Mouse (Mus musculus) R1 (cell line): ENCODE results near the gene Ube2ql1.

Source experiments
- DNase-seq: peaks from one replicate; pipeline ENCODE4 v3.0.0-alpha.2; 2018; ENCODE audit warnings: low read depth, low spot score

Gene Ube2ql1

DNA sequence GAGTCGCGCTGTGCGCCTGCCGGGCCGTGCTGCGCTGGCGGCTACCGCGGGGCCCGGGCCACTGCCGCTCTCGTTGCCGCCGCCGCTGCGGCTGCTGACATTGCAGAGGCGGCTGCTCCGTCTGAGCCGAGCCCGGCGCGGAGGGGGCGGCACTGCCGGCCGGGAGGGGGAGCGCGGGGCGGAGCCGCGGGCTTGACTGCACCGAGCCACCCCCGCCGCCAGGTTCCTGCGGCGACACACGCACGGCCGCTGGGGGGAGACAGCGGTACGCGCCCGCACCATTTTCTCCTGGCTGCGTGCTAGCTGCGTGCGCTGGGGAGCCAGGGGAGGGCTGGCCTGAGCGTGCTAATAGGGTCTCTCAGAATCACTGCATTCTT, at the start of gene Ube2ql1:
Ube2ql1 (minus strand) TSS at position 131 of the 377 bp plus-strand sequence.
- peak; percentile 72 for DNase-seq

DNA sequence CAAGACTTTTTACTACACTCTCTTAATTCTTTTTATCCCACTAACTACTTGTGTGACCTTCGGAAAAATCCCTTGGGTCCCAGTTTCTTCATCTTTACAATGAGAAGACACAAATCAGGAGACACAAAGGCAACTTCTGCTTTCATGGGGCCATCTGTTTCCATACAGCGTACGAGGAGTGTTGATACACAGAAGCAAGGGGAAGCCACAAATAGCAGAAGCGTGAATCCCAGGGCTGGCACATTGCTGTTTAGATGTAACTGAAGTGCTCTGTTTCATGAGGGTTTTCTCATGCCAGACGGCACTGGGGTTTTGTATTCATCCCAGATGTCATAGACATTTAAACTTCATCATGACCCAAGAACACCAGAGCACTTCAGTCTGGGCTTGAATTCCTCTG, 49.0 kb upstream of the Ube2ql1 start:
- no peak for DNase-seq

DNA sequence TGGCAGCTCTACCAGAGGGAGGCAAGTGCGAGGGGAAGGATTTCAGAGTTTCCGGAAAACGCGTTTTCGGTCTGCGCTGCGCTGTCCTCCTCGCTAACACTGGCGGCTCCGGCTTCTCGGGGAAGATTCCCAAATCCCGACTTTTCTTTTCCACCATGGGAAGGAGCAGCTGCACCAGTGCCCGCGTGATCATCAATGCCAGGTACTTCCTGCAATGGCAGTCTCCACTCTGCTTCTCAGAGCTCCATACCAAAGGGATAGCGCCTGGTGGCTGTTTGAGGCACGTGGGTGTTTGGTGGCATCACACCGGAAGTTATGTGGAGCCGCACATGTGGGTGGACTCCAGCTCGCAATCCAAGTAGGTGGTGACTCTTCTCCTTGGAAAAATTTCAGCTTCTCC, 38.5 kb upstream of the Ube2ql1 start:
- DNase-seq: peak; percentile 8

DNA sequence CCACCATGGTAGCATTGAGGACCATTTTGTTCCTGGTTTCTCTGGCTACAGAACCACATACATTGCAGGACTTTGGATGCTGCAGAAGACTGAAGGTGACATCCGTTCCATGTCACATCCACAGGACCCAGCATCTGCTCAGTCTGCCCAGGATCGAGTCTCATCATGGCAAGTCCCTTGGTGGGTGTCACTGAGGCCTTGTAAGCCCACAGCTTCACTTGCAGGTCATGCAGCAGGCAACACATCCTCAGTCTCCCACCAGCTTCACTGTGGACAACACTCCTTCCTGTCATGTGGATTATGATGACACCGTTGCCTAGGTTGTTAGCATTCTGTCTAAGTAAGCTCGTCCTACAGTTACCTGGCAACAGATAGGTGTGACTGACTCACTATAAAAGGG, 32.7 kb upstream of the Ube2ql1 start:
- DNase-seq: no peak

DNA sequence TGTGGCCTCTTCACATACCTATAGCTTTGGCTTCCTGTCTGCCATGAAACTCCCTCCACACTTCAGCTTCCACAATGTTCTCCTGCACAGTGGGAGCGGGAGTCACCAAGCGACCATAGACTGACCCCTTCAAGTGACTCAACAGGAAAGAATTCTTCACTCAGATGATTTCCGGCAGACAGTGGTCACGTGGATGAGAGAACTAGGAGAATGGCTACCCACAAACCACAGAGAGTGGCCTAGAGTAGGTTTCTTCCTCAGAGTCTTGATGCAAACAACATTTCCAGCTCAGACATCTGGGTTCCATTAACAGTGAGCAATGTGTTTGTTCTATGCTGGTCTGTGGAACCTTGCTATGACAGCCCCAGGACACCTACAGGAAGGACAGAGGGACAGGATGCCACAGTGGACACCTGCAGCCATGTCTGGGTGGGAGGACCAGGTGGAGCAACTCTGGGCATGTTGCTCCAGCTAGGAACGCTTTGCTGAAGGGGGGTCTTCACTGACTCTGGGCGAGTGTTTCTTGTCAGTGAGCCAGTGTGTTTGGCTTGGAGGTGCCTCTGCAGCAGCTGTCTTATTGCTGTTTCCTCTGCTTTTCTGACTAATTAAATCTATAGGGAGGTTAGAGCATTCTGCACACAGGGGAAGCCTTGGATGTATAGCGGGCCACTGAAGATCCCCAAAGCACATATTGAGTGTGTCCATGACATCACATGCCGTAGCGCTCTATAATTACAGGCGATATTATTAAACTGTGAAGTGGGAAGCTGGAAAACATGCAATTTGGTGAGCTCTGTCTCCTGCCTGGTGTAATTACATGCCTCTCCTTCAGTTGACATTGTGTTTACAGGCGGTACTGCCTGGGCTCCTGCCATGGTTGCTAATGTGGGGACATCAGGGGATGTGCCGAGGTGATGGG, 31.1 kb upstream of the Ube2ql1 start:
- no peak for DNase-seq

DNA sequence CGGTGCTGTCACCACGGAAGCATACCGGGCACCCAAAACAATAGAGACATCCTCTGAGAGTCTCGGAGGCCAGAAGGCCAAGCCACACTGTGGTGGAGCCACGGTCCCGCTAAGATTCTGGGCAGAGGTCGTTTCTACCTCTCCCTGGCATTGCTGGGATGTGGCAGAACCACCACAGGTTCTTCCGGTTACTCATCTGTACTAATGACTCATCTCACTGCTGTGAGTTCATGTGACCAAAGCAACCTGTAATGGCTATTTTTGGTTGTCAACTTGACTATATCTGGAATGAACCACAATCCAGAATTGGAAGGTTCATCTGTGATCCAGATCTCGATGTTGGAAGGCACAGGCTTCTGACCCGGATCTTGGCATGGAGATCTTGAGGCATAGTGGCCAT, 28.5 kb upstream of the Ube2ql1 start:
- DNase-seq: no peak

DNA sequence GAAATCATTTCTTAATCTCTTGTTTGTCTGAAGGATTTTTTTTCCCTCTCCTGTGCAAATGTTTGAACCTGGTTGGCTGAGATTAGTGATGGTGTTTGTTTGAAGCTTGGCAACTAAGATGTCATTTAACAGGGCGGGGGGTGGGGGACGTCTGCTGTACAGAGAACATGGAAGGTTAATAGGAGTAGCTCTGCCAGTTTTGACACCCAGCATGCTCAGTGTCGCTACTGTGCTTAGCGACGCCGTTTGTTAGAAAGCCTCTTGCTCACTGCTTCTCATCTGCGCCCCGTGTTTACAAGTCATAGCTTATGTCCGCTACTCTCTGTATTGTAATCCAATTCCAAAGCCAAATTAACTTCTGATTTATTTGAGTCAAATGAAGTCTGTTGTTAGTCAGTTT, 25.0 kb upstream of the Ube2ql1 start:
- no peak for DNase-seq

DNA sequence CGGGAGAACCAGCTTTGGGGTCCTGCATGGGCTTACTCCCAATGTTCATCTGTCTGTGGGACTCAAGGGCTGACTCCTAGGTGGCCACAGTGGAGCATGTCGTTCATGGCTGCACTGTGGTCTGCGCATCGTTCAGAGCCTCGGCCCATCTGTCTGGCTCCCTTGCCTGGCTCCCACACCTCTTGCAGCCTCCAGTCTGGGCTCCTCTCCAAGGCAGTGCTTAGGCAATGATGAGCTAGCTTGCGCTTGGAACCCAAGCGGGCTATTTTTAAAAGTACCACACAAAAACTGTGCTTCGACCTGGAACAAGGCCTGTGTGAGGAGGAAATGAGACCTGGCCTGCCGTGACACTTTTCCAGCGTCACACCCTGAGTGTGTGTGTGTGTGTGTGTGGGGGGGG, 21.7 kb upstream of the Ube2ql1 start:
- no peak for DNase-seq

DNA sequence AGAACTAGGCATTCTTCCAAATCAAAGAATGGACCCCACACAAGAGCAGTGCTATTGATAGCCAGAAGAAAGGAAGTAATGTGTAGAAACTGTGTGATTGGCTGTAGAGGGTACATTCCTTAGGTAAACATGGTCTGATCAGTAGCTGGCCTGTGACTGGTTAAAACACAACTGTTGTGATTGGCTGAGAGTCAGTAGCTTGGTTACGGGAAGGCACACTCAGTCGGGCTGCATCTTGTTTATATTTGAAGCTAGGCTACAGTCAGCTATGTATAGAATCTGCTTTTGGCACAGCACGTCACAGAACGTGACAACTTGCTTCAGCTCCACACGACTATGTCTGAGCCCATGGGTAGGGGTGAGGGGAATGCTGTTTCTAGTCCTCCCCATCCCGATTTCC, 19.3 kb upstream of the Ube2ql1 start:
- DNase-seq: no peak

DNA sequence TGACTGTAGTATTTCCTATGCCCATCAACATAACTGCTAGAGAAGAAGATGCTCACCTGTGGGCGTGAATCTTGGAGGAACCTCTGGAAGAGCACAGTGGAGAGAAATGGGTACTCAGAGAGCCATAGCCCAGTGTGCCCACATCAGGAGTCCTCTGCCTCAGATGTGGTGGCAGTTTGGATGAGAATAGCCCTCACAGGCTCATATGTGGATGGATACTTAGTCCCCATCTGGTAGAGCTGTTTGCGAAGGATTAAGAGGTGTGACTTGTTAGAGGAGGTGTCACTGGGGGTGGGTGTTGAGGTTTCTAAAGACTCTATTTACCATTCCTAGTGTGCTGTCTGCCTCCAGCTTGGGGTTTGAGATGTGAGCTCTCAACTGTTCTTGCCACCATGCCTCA, 13.2 kb upstream of the Ube2ql1 start:
- DNase-seq: no peak

DNA sequence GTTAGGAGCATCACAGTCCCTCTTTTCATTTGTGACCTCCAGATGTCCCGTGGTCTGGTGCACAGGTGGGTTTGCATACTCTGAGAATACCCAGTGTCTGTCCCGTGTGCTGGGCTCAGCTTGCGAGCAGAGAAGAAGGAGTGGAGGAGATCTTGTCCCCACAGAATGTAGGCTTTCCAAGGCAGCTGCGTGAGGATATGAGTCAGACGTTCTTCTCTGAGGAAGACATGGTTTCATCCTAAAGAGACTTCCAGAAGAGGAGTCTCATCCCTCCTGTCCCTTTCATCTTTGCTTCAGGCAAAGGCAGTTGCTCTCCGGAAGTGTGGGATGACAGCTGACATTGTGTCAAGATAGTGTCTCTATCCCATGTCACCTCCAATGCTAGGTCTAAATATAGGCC, 11.8 kb upstream of the Ube2ql1 start:
- no peak for DNase-seq

DNA sequence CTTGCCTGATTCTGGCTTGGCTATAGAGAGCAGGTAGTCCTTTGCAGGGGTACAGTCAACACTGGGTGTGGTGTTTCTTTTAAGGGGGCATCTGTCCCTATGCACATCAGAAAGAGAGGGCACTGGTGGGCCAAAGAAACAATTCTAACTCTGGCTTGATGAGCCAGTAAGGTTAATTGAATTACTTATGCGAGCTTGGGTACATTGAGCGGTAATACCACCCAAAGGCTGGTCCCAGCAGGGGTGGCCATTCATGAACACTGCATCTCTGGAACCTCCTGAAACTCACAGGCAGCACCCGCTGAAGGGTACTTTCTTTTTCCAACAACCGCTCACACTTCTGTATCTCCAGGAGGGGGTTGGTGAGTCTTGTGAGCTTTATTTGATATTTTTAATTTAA, 9.1 kb upstream of the Ube2ql1 start:
- DNase-seq: no peak

DNA sequence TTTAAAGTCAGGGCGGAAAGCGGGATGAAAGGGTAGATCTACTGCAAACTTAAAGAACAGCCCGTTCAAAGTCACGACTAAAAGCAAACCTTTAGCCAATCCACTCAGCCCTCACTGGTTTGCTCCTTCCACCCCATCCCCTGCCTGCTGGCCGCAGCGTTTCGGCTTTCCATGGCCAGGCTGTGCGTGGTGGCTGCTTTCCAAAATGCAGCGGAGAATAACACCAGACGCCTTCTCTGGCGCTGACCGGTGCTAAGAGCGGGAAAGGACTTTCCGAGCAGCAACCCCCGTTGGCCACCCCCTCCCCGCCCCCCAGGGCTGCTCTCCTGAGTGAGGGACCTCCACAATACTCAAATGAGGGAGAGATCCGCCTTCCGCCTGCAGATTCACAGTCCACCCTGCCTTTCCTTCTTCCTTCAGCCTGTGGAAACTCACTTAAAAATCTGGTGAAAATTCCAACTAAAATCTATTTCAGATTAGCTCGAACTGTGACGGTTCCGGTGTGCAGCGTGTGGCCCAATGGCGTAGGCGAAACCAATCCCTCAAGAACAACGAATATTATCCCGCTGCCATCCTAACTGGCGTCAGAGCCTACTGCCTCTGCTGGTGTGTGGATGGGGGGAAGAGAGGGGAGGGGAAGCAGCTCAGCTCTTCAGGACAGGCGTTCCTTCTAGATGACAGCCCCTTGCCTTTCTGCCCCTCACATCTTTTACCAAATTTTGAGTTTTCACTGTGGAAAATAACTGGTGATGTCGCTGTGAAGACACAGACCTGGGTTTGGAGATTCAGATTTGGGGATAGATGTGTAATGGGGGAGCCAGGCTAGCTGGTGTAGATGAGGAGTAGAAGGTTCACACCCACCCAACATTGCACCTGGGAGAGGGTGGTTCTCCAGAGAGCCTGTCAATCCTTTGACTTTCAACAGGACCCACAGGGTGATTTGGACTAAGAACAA, 919 bp upstream of the Ube2ql1 start:
- no peak for DNase-seq

DNA sequence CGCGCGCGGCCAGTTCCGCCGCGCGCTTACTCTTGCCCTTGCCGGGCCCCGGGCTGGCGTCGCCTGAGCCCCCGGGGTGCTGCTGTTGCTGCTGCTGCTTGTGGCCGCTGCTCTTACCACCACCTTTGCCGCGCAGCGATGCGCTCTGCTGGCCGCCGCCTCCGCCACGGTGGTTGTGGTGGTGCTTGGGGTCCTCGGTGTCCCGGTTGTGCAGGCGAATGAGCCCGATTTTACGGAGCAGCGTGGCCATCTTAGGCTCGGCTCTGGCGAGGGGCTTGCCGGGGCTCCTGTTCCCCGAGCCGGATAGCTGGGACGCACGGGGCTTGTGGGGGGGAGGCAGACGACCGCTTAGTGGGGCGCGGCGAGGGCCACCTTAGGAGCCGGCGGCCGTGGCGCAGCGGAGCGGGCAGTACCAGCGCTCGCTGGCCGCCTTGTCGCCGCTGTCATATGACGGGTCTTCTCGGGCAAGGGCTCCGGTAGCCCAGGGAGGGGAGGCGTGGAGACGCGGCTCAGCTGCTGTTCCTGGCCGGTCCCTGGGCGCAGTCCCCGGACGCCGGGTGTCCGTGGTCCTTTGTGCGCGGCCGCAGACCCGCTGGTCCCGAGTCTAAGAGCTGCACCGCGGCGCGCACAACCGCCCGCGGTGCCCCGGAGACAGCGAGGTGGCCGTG, 464 bp downstream of the Ube2ql1 start:
- peak; percentile 31 for DNase-seq

DNA sequence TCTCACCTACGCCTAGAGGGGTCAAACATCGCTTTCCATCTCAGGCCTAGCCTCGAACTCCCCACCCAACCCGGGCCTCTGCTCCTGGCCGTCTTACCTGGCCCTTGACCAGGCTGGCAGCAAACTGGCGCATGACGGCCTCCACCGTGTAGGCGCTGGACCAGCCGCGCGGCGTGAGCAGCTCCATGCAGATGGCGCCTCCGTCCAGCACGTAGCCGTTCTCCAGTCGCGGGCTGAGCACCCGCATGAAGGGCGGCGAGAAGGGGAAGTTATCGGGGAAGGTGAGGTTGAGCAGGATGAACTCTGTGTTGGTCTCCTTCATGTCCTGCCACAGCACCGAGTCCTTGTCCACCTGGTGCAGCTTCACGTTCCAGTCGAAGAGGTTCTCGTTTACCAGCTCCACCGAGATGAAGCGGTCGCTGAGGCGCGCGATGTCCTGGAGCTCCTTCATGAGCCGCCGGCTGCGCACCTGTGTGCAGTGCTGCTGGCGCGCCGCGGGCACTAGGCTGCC, 1.2 kb downstream of the Ube2ql1 start:
- DNase-seq: peak; percentile 51

DNA sequence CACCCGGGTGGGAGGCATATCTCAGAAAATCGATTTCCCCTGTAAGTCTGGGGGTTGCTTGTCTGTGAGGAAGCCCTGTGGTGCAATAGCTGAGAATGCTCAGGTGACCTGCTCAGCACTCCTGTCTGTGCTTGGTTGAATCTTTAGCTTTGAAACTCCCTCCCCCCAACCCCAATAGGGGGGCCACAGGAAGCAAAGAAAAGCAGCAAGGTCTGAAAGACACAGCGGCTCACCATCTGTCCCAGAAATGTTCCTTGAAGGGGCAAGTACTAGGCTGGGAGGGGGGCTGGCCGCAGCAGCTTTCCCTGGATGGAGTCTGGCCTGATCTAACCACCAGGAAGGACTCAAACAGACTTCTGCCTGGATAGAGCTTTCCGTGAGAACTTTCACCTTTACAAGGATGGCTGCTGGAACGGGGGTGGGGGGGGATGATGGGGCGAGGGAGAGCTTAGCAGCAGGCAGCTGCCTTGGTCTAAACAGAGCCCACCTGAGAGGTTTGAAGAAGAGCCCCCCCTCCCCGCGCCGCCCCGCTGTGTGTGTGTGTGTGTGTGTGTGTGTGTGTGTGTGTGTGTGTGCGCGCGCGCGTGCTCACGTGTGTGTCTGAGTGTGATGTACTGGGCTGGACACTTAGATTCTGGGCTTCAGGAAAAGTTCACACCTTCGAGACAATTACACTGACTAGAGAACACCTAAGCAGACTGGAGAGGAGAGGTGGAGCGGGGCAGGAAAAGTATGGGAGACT, 2.1 kb downstream of the Ube2ql1 start:
- DNase-seq: peak; percentile 8

DNA sequence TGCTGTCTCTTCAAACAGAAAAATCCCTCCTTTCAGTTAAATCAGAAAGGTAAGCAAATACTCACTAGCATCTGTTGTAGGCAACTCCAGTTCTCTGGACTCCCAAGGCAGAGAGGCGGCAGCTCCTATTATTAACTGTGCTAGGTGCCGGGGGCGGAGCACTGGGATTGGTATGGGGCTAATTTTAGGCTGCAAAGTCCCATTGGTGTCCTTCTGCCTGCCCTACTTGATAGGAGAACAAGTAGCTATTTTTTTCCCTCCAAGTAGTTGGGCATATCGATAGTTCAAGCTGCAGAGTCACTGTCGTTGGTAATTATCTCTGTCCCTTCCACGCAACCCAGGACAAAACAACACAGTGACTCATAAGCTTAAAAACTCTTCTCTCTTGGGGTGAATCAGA, 7.1 kb downstream of the Ube2ql1 start:
- no peak for DNase-seq

DNA sequence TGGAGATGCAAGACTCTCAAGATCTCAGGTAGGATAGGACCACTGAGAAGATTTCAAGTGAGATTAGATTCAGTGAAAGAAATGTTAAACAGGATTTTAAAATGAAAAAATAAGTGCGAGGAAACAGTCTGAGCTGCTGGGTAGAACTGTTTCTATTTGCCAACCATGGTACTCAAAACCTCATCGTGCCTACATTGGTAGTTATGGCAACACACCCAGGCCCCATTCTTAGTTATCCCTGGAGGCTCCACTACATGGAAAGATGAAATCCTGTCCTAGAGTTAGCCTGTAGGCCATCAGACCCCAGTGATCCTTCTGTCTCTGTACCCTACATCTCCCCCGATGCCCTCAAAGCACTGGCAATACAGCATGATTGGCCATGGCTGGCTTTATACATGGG, 14.3 kb downstream of the Ube2ql1 start:
- DNase-seq: no peak

DNA sequence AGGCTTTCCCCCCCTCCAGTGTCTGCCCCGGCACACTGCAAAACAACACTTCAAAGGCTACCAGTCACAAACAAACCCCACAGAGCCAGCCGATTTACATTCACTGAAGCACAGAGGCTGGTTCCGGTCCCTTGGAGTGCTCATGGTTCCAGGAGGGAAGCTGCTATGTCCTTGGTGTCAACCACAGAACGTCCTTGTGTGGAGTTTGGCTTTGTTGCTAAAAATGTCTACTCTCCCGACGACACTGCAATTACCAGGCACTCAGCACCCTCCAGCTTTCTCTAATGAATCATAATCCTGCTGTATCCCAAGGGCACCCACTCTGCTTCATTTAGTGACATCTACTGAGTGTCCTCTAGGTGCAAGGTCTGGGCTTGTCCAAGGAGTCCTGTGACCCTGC, 18.5 kb downstream of the Ube2ql1 start:
- DNase-seq: no peak

DNA sequence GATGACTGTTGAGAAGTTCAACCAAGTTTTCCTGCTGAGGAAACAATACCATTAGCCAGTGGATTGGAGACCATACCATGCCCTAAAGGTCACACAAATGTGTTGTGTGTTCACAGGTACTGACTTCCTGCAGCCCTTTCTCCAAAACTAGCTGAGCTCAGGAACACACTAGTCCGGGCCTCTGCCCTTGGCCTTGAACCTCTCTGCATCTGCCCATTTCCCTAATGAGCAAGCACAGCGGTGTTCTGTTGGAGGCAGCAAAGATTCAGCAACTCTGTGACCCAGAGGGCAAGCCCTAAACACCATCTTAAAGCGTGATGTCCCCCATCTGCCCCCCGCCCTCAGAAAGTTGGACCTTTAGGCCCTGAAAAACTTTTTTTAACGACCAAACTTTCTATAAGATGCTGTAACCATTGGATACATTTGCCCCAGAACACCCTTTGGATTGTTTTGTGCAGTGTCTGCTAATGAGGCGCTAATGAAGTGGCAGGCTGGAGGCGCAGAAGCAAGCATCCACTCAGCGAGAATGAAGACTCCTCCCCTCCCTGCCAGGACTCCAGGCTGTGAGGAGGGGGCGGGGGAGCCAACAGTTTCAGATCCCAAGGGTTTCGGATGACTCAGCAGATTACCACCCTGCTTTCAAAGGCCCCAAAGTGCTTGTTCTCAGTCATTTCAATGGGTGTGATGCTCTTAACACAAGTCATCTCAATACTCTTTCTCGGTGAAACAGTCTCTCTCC, 21.7 kb downstream of the Ube2ql1 start:
- DNase-seq: peak; percentile 41
